Mouse (Mus musculus) retina, embryonic 14.5 days (tissue): ENCODE measurements around the gene Olfr323.

Source experiments
- DNase-seq: peaks from one replicate; pipeline ENCODE4 v3.0.0-alpha.2; 2015; ENCODE audit warnings: low spot score

Olfr323 gene

DNA sequence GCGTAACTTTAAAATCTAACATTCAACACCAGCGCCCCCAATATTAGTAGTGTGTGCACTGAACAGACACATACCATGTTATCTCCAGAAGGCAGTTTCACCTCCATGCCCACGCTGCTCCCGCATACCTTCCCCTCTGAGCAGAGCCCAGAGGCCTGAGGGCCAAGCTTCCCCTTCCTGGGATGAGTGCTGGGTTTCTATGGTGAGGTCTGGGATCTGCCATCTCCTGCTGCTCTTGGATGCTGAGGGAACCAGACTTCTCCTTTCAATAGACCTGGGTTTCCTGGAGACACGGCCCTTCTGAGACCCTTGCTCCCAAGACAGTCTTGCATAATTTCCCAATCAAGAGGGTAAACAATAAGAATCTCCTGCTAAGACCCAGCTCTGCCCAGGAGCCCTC lies at the start of gene Olfr323:
Olfr323 (minus strand) TSS at position 101 of the 400 bp plus-strand sequence.
- no peak for DNase-seq

DNA sequence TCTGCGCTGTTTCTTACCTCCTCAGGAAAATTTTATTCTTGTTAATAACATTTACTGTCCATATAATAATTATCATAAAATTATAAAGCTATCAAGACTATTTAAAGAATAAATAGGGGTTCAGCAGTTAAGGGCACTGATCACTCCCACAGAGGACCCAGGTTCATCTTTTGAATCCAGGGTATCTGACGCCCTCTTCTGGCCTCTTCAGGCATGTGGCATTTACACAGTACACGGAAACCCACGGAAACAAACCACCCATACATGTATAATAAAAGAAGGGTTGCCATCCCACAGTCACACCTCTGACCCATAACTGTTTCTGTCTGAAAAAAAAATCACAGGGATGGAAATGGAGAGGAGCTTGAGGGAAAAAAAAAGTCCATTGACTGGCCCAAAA lies 41.5 kb upstream of the Olfr323 start:
- no peak for DNase-seq

DNA sequence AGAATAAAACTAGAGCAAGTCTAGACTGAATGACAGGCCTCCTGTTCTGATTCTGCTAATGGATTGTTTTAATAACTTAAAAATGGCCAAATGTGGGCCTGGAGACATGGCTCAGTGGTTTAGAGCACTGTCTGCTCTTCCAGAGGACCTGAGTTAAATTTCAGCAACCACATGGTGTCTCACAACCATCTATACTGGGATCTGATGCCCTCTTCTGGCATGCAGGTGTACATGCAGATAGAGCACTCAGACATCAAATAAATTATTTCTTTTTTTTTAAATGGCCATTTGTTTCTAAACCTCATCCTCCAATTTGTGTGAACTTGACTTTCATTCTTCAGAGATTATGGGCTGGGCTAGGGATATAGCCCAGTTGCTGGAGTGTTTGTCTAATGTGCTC lies 39.0 kb upstream of the Olfr323 start:
- DNase-seq: no peak

DNA sequence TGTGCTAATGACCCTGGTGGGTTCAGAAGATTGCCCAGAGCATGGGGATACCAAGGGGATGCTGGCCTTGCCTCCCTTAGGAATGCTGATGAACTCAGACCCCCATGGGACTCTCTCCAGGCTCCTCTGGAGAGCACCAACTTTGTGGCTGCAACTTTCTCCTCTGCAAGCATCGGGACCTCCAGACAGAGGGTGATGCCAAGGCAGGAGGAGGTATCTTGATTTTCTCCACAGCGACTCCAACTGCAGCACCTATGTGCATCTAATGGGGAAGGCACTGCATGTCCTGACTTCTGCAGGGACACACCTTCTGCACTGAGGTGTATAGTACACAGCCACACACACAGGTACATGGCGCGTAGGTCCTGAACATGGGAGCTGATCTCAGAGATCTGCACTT lies 28.3 kb upstream of the Olfr323 start, which contains the start of gene Olfr322:
Olfr322 (plus strand) TSS at position 187 of the 400 bp plus-strand sequence.
- no peak for DNase-seq

DNA sequence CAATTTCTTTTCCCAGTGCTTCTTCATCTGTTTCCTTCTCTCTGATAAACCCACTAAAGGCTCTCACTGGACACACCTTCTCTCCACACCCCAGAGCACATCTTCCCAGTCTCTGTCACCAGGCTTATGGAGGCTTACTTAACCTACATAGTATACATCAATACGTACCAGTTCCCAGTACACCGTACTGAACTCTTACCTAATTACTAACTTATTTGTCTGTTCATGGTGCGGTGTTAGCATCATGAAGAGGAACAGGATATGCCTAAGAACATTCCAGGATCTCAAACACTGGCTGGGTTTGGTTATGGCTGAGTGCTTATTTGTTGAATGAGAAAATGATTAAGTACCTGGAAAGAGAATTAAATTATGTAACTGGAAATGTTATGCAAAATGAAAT lies 24.9 kb upstream of the Olfr323 start:
- DNase-seq: no peak

DNA sequence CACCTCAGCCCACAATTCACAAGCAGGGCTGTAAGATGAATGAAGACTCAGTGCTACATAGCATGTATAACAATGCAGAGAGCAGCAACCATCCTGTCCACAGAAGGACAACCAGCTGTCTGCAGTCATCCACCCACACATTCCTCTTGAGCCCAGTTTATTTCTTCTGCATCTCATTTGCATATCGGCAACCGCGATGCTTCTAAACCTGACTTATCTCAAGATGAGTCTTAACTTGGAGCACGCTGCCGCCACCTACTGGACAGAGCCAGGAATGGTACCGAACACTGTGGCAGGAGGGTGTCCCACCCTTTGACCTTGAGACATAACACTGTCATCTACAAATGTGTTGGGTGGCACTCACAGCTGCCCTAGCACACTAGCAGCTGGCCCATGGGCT lies 13.0 kb upstream of the Olfr323 start:
- DNase-seq: peak; percentile 57

DNA sequence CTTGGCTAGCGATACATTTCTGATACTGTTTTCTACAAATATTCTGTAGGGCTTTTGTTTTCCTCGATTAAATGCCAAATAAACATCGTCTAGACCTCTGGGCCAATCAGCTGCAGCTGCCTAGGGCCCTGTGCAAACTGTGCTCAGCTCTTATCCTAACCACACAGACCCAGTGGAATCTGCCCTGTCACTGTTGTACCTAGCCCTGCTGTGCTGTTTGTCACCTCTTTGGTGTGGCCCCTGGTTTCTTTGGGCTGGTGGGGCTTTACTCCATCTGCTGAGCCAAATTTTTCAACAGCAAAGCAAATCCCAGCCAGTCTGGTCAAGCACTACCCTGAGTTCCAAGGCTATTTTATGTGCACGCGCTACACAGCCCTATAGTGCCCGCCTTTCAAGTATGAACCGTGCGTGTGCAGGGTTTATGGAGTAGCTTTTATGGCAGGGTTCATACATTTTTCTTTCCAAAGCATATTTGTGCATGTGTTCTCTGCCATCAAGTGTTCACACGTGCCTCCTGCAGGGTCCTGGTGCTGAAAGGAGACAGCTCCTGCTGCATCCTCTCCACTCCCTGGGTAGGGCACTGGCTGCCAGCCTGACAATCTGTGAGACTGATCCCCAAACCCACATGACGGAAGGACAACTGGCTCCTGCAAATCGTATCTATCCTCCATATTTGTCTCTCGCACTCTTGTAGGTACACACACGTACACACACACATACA lies 11.5 kb upstream of the Olfr323 start:
- DNase-seq: no peak

DNA sequence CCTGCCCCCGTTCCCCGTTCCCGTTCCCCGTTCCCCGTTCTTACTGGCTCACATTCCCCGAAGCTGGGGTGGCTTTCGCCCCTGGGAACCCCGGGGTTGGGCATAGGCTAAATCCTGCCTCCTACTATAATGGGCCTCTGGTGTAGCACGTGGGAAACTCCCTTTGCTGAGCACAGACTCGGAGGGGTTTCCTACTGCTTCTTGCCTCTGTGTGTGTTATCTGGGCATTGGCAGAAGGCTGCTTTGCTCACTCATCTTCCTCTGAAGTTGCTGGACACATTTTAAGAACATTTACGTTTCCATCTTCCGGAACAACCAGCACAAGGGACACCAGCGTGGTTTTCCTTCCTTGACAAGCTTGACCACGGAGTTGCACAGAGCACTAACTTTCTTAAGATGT lies 10.8 kb upstream of the Olfr323 start:
- no peak for DNase-seq

DNA sequence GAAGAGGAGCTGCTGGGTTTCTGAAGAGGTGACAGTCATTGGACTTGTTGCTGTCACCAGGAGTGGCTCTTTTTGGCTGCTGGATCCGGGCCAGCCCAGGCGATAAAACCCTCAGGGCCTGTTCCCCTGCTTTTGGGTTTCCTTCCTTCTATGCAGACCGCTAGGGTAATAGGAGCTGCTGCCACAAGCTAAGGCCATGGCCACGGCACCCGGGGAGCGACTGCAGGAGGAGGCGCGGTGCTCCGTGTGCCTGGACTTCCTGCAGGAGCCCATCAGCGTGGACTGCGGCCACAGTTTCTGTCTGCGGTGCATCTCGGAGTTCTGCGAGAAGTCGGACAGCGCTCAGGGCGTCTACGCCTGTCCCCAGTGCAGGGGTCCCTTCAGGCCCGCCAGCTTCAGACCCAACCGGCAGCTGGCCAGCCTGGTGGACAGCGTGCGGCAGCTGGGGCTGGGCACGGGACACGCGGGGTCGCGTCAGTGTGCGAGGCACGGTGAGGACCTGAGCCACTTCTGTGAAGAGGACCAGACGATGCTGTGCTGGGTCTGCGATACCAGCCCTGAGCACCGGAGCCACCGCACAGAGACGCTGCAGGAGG lies 10.1 kb upstream of the Olfr323 start, which contains the start of gene Trim58:
Trim58 (plus strand) TSS at position 194 of the 596 bp plus-strand sequence.
- peak; percentile 41 for DNase-seq

DNA sequence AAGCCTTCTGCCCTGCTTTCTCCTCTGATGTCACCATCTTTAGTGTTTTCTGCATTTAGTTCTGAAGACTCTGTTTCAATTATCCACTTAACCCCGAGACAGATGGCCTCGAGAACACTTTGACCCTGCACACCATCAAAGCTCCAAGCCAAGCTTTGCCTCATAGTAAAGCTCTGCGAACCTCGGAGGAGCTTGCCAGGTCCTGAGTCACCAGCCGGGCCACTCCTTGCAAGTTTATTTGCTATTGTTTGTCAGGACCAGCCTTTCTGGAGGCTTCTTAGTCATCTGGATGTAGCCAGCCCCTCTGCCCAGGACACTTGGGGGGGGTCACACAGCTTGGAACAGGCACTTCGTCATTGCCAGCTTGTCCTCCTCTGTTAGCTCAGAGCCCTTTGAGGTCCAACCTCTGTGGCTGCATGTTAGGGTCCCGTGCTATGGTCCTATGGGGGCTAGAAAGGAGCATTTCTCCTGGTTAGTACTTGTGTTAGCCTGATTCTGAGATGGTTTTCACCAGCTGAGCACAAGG lies 7.9 kb upstream of the Olfr323 start:
- DNase-seq: no peak

DNA sequence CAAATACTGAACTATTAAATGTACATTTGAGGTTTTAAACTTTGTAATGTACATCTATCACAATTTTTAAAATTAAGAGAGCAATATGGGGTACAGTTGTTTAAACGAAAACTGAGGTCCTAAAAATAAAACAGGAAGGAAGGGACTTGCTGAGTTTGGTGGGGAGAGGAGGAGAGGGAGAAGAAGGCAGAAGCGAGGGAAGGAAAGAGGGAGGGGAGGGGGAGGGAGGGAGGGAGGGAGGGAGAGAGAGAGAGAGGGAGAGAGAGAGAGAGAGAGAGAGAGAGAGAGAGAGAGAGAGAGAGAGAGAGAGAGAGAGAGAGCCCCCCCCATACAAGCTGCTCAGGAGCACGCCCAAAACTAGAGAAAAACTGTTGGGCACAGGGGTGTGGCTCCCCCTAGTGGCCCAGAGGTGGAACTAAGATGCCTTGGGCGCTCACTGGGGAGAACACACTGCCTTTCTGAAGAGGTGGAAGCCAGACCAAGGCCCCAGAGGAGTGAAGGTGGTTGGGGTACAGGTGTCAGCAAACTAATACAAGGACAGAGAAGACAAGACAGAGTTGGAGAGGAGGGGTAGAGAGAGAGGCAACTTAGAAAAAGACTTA lies 6.2 kb upstream of the Olfr323 start:
- peak; percentile 78 for DNase-seq

DNA sequence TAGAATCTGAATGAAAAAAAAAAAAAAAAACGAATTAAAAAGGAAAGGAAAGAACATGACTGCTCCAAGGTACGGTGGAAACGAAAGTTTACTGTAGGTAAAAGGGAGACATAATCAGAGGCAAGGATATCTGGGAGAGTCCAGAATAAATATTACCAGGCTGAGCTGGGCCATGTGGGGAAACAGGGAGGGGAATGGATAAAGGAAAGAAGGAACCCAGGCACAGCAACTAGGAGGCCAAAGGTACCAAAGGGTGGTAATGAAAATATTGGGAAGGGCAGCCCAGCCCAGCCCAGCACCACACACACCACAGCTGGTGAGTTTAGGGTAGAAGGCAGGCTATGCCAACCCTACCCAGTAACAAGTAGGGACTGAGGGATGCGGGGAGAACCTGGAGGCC lies 4.6 kb upstream of the Olfr323 start:
- DNase-seq: no peak

DNA sequence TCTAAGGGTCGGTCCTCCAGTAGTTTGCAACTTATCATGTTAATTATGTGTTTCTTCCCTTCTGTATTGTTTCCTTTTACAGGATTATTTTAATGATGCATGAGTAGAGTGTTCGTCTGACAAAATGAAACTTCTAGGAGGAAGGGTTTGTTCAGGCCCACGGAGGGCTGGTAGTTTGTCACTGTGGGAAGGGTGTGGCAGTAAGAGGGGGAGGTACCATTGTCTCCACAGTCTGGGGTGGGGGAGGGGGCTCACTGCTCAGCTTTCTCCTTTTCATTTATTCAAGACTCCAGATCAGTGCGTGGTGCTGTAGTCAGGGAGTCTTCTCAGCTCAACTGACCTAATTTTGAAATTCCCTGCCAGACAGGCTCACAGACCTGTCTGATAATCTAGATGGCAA lies 4.2 kb downstream of the Olfr323 start:
- no peak for DNase-seq

DNA sequence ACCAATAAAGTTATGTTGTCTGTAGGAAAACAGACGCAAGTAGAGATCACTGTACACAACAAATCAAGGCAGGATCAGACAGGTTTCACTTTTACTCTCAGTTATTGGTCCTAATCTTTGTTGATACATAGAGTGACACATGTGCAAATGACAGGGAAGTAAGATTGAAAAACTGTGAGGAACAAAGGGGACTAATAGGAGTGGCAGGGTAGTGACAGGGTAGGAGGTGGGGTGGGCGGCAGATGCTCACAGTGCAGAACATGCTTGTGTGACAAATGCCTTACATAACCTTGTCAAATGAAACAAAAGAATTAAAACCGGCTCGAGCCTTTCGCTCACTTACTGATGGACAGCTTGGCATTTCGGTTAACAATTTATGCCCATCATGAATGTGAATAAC lies 11.5 kb downstream of the Olfr323 start:
- DNase-seq: no peak

DNA sequence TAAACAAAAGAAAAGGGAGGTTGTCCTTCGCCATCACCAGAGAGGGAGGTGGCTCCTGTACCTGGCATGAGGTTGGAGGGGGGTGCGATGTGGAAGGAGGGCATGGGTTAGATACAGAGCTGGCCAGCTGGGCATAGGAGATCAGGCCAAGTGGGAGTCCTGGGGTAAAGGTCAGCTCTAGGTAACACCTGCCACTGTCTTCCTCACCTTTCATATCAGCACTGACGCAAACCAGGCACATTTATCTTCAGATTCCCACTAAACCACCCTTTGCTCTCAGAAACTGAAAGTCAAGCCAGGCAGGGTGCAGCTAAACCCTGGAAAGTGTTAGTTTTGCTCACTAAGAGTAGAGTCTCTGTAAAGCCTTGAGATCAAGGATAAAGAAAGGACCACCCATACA lies 11.9 kb downstream of the Olfr323 start:
- DNase-seq: no peak

DNA sequence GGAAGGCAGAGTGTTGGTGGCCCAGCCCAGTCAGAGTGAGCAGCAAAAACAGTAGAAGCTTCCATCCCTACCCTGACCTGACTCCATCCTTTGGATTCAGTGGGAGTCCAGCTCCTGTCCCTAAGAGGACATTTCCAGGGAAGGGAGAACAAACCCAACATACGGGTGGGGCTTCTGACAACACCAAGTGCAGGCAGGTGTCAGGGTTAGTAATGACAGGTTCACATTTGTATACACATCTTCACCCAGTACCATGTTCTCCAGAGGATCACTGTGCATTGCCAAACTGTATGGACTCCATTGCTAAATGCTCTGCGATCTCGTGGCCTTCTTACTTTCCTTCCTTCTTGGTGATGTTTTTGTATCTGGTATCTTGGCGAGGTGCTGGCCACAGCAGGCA lies 14.3 kb downstream of the Olfr323 start, which contains the start of gene 2210407C18Rik:
2210407C18Rik (minus strand) TSS at position 101 of the 400 bp plus-strand sequence.
- no peak for DNase-seq

DNA sequence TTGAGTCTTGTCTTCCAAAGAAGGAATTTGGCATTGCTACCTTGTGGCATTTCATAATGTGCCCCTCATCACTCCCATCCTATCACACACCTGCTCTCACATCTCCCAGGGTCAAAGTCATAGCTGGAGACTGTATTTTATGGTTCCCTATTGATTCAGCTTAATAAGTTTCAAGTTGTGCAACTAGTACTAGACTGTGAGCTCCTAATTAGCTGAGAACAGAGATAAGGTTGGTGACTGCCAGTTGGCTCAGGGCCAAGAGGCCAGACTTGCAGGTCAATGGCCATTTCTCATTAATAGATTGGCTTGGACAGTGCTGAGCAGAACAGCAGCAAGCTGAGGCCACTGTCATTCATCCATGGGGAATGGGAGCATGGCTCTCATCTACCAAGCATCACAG lies 15.8 kb downstream of the Olfr323 start:
- DNase-seq: peak; percentile 14

DNA sequence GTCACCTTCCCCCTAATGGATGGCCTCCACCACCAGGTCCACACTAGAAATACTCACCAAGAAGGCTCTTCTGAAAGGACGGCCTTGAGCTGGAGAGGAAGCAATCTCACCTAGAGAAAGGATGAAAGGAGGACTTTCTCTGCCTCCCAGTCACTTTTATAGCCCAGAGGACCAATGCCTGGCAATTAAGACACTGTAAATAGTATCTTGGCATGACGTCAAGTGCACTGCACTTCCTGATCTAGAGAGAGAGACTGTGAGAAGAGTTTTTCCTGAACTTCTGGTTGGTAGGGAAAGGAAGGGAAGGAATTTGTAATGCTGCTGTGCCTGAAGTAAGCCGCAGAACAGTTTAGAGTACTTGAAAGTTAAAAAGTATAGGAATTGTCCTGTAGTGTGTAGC lies 16.9 kb downstream of the Olfr323 start:
- DNase-seq: no peak

DNA sequence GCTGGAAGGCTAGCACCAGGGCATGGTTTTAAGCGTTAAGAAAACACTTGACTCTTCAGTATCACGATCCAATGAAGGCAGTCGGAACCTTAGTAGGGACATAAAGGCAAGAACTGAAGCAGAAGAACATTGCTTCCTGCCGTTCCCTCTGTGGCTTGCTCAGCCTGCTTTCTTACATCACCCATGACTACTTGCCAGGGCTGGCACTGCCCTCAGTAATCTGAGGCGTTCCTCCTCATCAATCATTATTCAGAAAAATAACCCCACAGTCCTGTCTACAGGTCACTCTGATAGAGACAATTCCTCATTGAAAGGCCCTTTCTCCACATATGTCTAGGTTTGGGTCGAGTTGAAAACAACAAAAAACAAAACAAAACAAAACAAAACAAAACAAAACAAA lies 23.3 kb downstream of the Olfr323 start:
- DNase-seq: no peak

DNA sequence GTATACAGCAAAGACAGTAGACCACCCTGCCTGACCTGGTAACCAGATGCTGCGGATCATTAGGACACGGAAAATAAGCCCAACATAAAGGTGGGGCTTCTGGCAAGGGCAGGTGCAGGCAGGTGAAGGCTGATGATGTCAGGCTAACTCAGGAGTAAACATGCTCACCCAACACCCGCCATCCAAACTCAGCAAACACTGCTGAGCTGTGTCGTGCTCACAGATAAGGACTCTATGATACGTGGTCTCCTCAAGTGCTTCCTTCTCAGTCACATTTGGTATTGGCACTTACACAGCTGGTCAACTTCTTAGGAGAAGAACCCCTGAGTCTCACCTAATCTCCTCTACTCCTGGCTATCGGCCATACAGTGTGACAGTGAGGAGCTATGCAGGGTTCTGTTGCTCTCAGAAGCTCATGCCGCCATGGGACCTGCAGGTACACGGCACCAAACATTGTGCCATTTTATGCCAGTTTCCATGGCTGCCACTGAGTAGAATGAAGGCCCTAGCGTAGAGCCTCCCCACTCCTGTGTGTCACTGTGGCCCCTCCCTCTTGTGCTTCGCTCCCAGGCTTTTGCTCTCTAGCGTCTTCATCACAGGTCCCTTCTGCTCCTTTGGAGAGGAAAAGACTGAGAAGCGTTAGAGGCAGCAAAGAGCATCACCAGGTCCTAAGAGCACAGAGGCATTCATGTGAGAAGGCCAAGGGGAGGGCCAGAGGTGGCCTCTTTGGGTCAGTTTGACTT lies 24.0 kb downstream of the Olfr323 start:
- DNase-seq: no peak

DNA sequence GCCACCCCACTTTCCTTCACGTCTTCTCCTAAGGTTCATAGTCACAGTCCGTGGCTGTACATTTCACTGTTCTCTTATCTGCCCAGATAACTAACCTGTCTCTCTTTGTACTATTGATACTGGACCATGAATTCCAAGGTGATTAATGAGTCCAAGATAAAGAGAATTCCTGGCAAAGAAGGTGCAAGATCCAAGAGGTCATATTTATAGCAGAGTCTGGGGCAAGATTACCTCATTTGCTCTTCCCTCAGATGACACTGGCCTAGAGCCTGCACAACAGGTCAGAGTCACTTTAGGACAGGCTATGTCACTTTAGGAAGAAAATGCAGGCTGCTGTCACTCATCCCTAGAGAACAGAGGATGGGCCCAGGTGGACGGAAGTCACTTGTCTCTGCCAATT lies 25.1 kb downstream of the Olfr323 start:
- no peak for DNase-seq

DNA sequence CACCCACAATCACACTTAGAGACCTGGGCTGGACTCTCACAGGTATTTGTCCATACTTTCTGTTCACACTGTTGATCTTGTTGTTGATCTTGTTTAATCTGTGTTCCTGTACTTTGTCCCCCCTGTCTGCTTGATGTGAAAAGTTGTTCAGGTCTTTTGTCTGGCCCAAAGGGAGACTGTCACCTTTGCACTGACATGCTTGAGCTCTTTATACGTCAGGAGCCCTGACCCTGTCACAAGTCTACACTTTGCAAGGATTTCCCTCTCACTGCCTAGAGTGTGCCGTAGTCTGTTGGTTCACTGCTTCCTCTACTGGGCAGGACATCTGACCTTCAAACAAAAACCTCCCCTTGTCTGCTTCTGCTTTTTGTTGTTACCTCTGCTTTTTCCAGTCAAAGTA lies 25.6 kb downstream of the Olfr323 start:
- DNase-seq: no peak
